11 mouse cellular contexts compared by ENCODE assay signal in genomic region chr5:112481946-112482410, GRCm38 (mm10). TPM values are rescaled to one million over a fixed set of nuclear protein-coding genes. Genes with fewer than 3 reads are reported as not detected.
A peak's percentile ranks its signal among the peaks of the same experiment; 100 is the strongest.
DNase-seq lines count a peak whose midpoint lies in the region; ATAC-seq lines count a peak whose summit lies in the region.
"Had no signal": no experiment of that assay in that cellular context is flagged by ENCODE, and none has a peak within 500 bp of the region (broad histone marks: within the 10 kb centered on the region; RNA-seq: fewer than 3 reads in every experiment).

No protein-coding gene starts in this region.

- 28% methylated on average over 19 of the region's 19 CpGs for WGBS in embryonic facial prominence, embryonic 10.5 days
- WGBS in hindbrain, embryonic 10.5 days, result 19% methylated on average over 19 of the region's 19 CpGs
- WGBS in midbrain, embryonic 13.5 days, result 5% methylated on average over 19 of the region's 19 CpGs

- peak overlapping the region; percentile 23; the same call in 1 of the 2 replicates for H3K4me3 ChIP-seq in embryonic facial prominence, embryonic 10.5 days
- peak overlapping the region; percentile 29 for H3K4me3 ChIP-seq in hindbrain, embryonic 10.5 days
- no peak overlapping the region for H3K4me3 ChIP-seq in midbrain, embryonic 13.5 days (replicated peaks)

- peaks cover 75% of the 10 kb centered on the region for H3K27me3 ChIP-seq in embryonic facial prominence, embryonic 10.5 days (replicated peaks; ENCODE audit: low read depth, poor library complexity, severe bottlenecking)
- peaks cover 65% of the 10 kb centered on the region for H3K27me3 ChIP-seq in hindbrain, embryonic 10.5 days (ENCODE audit: insufficient read depth, poor library complexity, severe bottlenecking)
- H3K27me3 ChIP-seq in midbrain, embryonic 13.5 days, result peaks cover 6% of the 10 kb centered on the region; the same call in 1 of the 2 replicates

- H3K4me2 ChIP-seq in midbrain, embryonic 13.5 days (replicated peaks), result peak overlapping the region; percentile 36

- DNase-seq in brain, adult 2 months (ENCODE audit: low read depth, low spot score), result peak; percentile 33
- DNase-seq in embryonic facial prominence, embryonic 10.5 days (ENCODE audit: low spot score), result peak; percentile 35
- peak; percentile 46 for DNase-seq in hindbrain, embryonic 10.5 days (ENCODE audit: low spot score)
- no peak for DNase-seq in urinary bladder, postnatal 4 days (ENCODE audit: low spot score in 2 of 2)
- no peak for DNase-seq in lung, postnatal 10 days
- DNase-seq: adrenal gland, postnatal 14 days; lung, adult 18-20 months; thymus, adult 2 months had no signal

- ATAC-seq in midbrain, embryonic 13.5 days, result peak; percentile 82
- ATAC-seq in inflammation-experienced regulatory T-cells, adult 6 months, result no peak
- ATAC-seq: Patski had no signal

- H3K36me3 ChIP-seq in embryonic facial prominence, embryonic 10.5 days (replicated peaks), result no peaks in the 10 kb centered on the region
- H3K36me3 ChIP-seq in hindbrain, embryonic 10.5 days, result no peaks in the 10 kb centered on the region
- H3K36me3 ChIP-seq in midbrain, embryonic 13.5 days, result no peaks in the 10 kb centered on the region

- peak overlapping the region; percentile 51; the same call in 1 of the 2 replicates for H3K27ac ChIP-seq in embryonic facial prominence, embryonic 10.5 days (replicated peaks)
- peak overlapping the region; percentile 82 for H3K27ac ChIP-seq in hindbrain, embryonic 10.5 days
- peak overlapping the region; percentile 79 for H3K27ac ChIP-seq in midbrain, embryonic 13.5 days

- H3K4me1 ChIP-seq in embryonic facial prominence, embryonic 10.5 days, result peaks cover 51% of the 10 kb centered on the region
- peaks cover 75% of the 10 kb centered on the region for H3K4me1 ChIP-seq in hindbrain, embryonic 10.5 days (replicated peaks)
- peaks cover 68% of the 10 kb centered on the region for H3K4me1 ChIP-seq in midbrain, embryonic 13.5 days (replicated peaks)

- H3K9me3 ChIP-seq in embryonic facial prominence, embryonic 10.5 days, result no peaks in the 10 kb centered on the region
- H3K9me3 ChIP-seq in hindbrain, embryonic 10.5 days, result no peaks in the 10 kb centered on the region
- H3K9me3 ChIP-seq in midbrain, embryonic 13.5 days, result no peaks in the 10 kb centered on the region

- 0 out of 2 replicates have a peak overlapping the region, but pooled peaks have one; percentile 11 for H3K9ac ChIP-seq in midbrain, embryonic 13.5 days (replicated peaks)

RNA-seq across cellular contexts. Expression of gene Gm6588, which starts 32.8 kb away (rescaled TPM):
- not detected in 2 replicates for polyA plus RNA-seq in embryonic facial prominence, embryonic 10.5 days (2016; fragmentation: Nextera tagmentation; extraction: Ambion mirVana)
- 0.14 TPM in 1 of 2 replicates, not detected in the other for polyA plus RNA-seq in hindbrain, embryonic 10.5 days (2016; fragmentation: Nextera tagmentation; extraction: Ambion mirVana)
- polyA plus RNA-seq in midbrain, embryonic 13.5 days (2015; fragmentation: Nextera tagmentation; extraction: Ambion mirVana), result 1.5 and 1.7 TPM in 2 replicates
- polyA plus RNA-seq in inflammation-experienced regulatory T-cells, adult 6 months (2017; shearing (Covaris generic)), result not detected
- polyA plus RNA-seq: Patski had no signal

Comparison
In these comparisons a context has a peak if more than half of its experiments do, and no peak if none do; other contexts are left out.
1. DNase-seq: peak in brain, adult 2 months (single experiment), embryonic facial prominence, embryonic 10.5 days (single experiment) and hindbrain, embryonic 10.5 days (single experiment); none in urinary bladder, postnatal 4 days (0 of 2) and lung, postnatal 10 days (single experiment).
2. Peak in every context shown above with its lines, with median percentiles within 50 percentile points of each other: H3K27ac ChIP-seq.